Mouse (Mus musculus) CH12.LX (cell line): Measurements from ENCODE around the gene Acsl5. TPM values are rescaled to one million over a fixed set of nuclear protein-coding genes. Genes with fewer than 3 reads are reported as not detected.

Source experiments
- DNase-seq: peaks from one replicate; pipeline ENCODE4 v3.0.0-alpha.2; 2013; ENCODE audit errors: extremely low read depth
- H3K27ac ChIP-seq: 2 replicates; pipeline ENCODE4 v1.5.1; 2012; ENCODE audit warnings: low read depth, mild to moderate bottlenecking, control low read depth, moderate library complexity; ENCODE audit not compliant: insufficient read depth
- H3K27me3 ChIP-seq: replicated peaks from 2 replicates; pipeline ENCODE3; 2012; ENCODE audit warnings: inconsistent platforms
- H3K36me3 ChIP-seq, 2 experiments: replicated peaks in 1 of 2; 2 replicates each; pipeline versions ENCODE3 to v1.6.1; 2012; ENCODE audit warnings: inconsistent platforms in 1 of 2, low read length in 1 of 2, mild to moderate bottlenecking in 1 of 2, mixed read lengths in 1 of 2, moderate library complexity in 1 of 2; ENCODE audit not compliant: control insufficient read depth in 1 of 2, insufficient read depth in 1 of 2
- H3K4me1 ChIP-seq, 2 experiments: 2 replicates each; pipeline ENCODE4 v1.6.1; 2012; ENCODE audit warnings: inconsistent platforms in 1 of 2, moderate library complexity in 1 of 2; ENCODE audit not compliant: insufficient read depth in 2 of 2, control insufficient read depth in 1 of 2
- H3K4me2 ChIP-seq: 2 replicates; pipeline ENCODE4 v1.6.1; 2012; ENCODE audit warnings: low read depth, mild to moderate bottlenecking, control low read depth; ENCODE audit not compliant: poor library complexity, insufficient read depth, severe bottlenecking
- H3K4me3 ChIP-seq, 3 experiments: fragments of 150-350 bp in 1 of 3; sonication (generic) in 1 of 3; replicated peaks in 1 of 3; 2 replicates each; pipeline versions ENCODE3 to v1.5.1; 2011 to 2012; ENCODE audit warnings: low read depth in 2 of 3, low read length in 2 of 3, mild to moderate bottlenecking in 2 of 3, moderate library complexity in 2 of 3, control low read depth in 1 of 3, improper control_type of control experiment in 1 of 3, inconsistent platforms in 1 of 3, mixed read lengths in 1 of 3; ENCODE audit not compliant: poor library complexity in 1 of 3
- H3K79me2 ChIP-seq: replicated peaks from 2 replicates; pipeline ENCODE4 v1.6.1; 2012; ENCODE audit warnings: mild to moderate bottlenecking, moderate library complexity; ENCODE audit not compliant: control insufficient read depth, poor library complexity, insufficient read depth, severe bottlenecking; ENCODE audit errors: extremely low read depth
- H3K9ac ChIP-seq: 2 replicates; pipeline ENCODE4 v1.6.1; 2012; ENCODE audit warnings: low read depth, mild to moderate bottlenecking, control low read depth, moderate library complexity; ENCODE audit not compliant: insufficient read depth
- H3K9me3 ChIP-seq: replicated peaks from 2 replicates; pipeline ENCODE3; 2012; ENCODE audit warnings: low read length, inconsistent platforms, mixed read lengths
- ELF1 ChIP-seq: IDR thresholded peaks from 2 replicates; pipeline ENCODE4 v1.6.1; 2014; ENCODE audit warnings: low read depth, mild to moderate bottlenecking, inconsistent platforms, low read length, improper control_type of control experiment
- EP300 ChIP-seq: IDR thresholded peaks from 2 replicates; pipeline ENCODE4 v1.6.1; 2011; ENCODE audit warnings: low read length, improper control_type of control experiment
- ETS1 ChIP-seq: conservative IDR thresholded peaks from 2 replicates; pipeline ENCODE4 v1.6.1; 2012; ENCODE audit warnings: low read depth, mild to moderate bottlenecking, inconsistent platforms, low read length, improper control_type of control experiment, moderate library complexity
- IRF4 ChIP-seq: IDR thresholded peaks from 2 replicates; pipeline ENCODE4 v1.6.1; 2014; ENCODE audit warnings: low read depth, mild to moderate bottlenecking, inconsistent platforms, low read length, improper control_type of control experiment
- MAFK ChIP-seq: IDR thresholded peaks from 2 replicates; pipeline ENCODE4 v1.6.1; 2011; ENCODE audit warnings: low read length, improper control_type of control experiment; ENCODE audit not compliant: insufficient replicate concordance
- MAX ChIP-seq: IDR thresholded peaks from 2 replicates; pipeline ENCODE4 v1.6.1; 2011; ENCODE audit warnings: low read length, improper control_type of control experiment
- MAZ ChIP-seq: IDR thresholded peaks from 2 replicates; pipeline ENCODE4 v1.6.1; 2012; ENCODE audit warnings: low read depth, mild to moderate bottlenecking, inconsistent platforms, low read length, improper control_type of control experiment, moderate library complexity
- MYC ChIP-seq: IDR thresholded peaks from 2 replicates; pipeline ENCODE4 v1.6.1; 2011; ENCODE audit warnings: low read depth, mild to moderate bottlenecking, improper control_type of control experiment, low read length
- POLR2AphosphoS2 ChIP-seq: IDR thresholded peaks from 2 replicates; pipeline ENCODE4 v1.6.1; 2011; ENCODE audit warnings: low read depth, low read length, improper control_type of control experiment
- RAD21 ChIP-seq: IDR thresholded peaks from 2 replicates; pipeline ENCODE4 v1.6.1; 2011; ENCODE audit warnings: low read depth, mild to moderate bottlenecking, low read length, improper control_type of control experiment, moderate library complexity
- TBP ChIP-seq: conservative IDR thresholded peaks from 2 replicates; pipeline ENCODE4 v1.6.1; 2011; ENCODE audit warnings: low read depth, low read length, improper control_type of control experiment
- USF2 ChIP-seq: conservative IDR thresholded peaks from 2 replicates; pipeline ENCODE4 v1.6.1; 2011; ENCODE audit warnings: low read depth, low read length, improper control_type of control experiment
- ZKSCAN1 ChIP-seq: IDR thresholded peaks from 2 replicates; pipeline ENCODE4 v1.6.1; 2012; ENCODE audit warnings: low read depth, inconsistent platforms, low read length, improper control_type of control experiment, borderline replicate concordance
- ZMIZ1 ChIP-seq: IDR thresholded peaks from 2 replicates; pipeline ENCODE4 v1.6.1; 2012; ENCODE audit warnings: low read depth, mild to moderate bottlenecking, inconsistent platforms, low read length, improper control_type of control experiment
- ZNF384 ChIP-seq: IDR thresholded peaks from 2 replicates; pipeline ENCODE4 v1.6.1; 2012; ENCODE audit warnings: low read depth, low read length, improper control_type of control experiment, inconsistent platforms
- dilution Hi-C: fragments of 300-500 bp; cut with MboI; formaldehyde crosslinking; loops from 2 replicates; pipeline ENCODE4 v1.14.3; 2020; ENCODE audit warnings: low sequenced_read_pairs; ENCODE audit not compliant: extremely low pct_unique_long_range_greater_than_20kb, extremely low pct_ligation_motif_present
- in situ Hi-C: fragments of 300-500 bp; cut with MboI; formaldehyde crosslinking; loops from 3 replicates; pipeline ENCODE4 v1.14.3; 2019; ENCODE audit warnings: low sequenced_read_pairs, low pct_ligation_motif_present, low pct_unique_long_range_greater_than_20kb, mixed read lengths
- polyA plus RNA-seq: library from polyadenylated mRNA; unstranded; fragments of >175 nt; gene quantifications from 2 replicates; pipeline ENCODE4 v1.2.1, GENCODE M21; 2012; ENCODE audit warnings: low read depth; ENCODE audit not compliant: insufficient read length
- total RNA-seq, 2 experiments: library from RNA; depleted of rRNA; stranded (reverse); fragments of 300-350 nt in 1 of 2; fragments of >200 nt in 1 of 2; gene quantifications; 2 replicates each; pipeline ENCODE4 v1.2.3; 2012 to 2014

The Acsl5 gene
- total and polyA plus RNA-seq, 3 experiments: 126 to 265 (median 196) TPM

DNA sequence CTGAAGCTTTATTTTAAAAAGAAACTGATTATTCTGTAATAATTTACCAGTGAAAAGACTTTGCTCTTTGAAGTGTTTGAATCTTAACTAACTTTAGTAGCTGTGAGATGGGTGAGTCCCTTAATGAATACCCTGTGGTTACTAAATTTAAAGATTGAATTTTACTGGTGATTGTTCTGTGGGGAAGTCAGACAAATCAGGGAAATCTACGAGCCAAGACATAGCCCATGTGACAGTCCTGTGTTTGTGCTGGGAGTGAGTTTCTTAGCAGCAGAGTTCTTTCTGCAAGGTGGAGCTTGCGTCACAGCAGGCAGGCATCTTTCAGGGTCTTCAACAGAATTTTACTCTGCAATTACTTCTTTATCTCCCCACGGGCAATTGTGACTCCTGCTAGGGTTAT, 67.3 kb downstream of the Acsl5 start:
- H3K36me3 ChIP-seq: peaks cover 17 to 34% of the 10 kb centered on the region in 2 experiments
- peaks cover 44% of the 10 kb centered on the region for H3K79me2 ChIP-seq
- TF ChIP-seq IRF4 (no peak), ELF1 (no peak), ZMIZ1 (no peak), MYC (no peak)

DNA sequence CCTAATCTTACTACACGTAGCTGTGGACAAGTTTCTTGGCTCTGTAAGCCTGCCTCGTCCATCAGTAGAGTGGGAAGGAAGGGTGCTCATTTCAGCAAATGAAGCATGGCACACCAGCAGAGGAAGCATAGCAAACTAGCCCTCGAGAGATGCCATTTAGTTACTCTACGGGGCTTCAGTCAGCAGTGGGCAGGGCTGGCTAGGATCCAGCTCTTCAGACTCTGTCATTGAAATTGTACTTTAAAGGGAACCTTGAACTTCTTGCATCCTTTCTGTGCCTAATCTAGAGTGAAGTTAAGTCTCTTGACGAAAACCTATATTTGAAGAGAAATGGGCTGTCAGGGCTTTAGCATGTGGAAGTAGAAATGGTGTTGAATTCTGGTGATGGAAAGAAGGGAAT, 67.8 kb downstream of the Acsl5 start:
- Histone ChIP-seq H3K36me3 (peaks cover 19 to 38% of the 10 kb centered on the region in 2 experiments), H3K4me1 (peaks cover 0 to 18% of the 10 kb centered on the region in 2 experiments; a peak in 2 of 4 replicates), H3K79me2 (peaks cover 39% of the 10 kb centered on the region), H3K9ac (no peak overlapping the region), H3K27ac (no peak overlapping the region), H3K4me3 (no peak overlapping the region), H3K4me2 (no peak overlapping the region), H3K9me3 (no peaks in the 10 kb centered on the region), H3K27me3 (no peaks in the 10 kb centered on the region)
- TF ChIP-seq ELF1: no peak
- TF ChIP-seq ZNF384: no peak
- no peak for TF ChIP-seq TBP
- TF ChIP-seq MAZ: no peak
- TF ChIP-seq ETS1: no peak
- no peak for TF ChIP-seq POLR2AphosphoS2
- TF ChIP-seq MAX: no peak
- no peak for TF ChIP-seq RAD21
- TF ChIP-seq EP300: no peak
- no peak for TF ChIP-seq ZKSCAN1
- dilution Hi-C loops: no loop called here
- no peak for DNase-seq
- in situ Hi-C loops: loop anchor here (10.0 kb wide), 1 partner anchor 225 kb away; no protein-coding TSS in a partner anchor

More for the DNA sequence above, 67.3 kb downstream of the Acsl5 start:
- Histone ChIP-seq H3K4me3 (no peak overlapping the region), H3K27ac (no peak overlapping the region), H3K9me3 (no peaks in the 10 kb centered on the region), H3K27me3 (no peaks in the 10 kb centered on the region), H3K4me2 (no peak overlapping the region), H3K9ac (no peak overlapping the region), H3K4me1 (peaks cover 0 to 18% of the 10 kb centered on the region in 2 experiments; a peak in 2 of 4 replicates)
- in situ Hi-C loops (loop anchor here (10.0 kb wide), 1 partner anchor 224 kb away; no protein-coding TSS in a partner anchor), dilution Hi-C loops (no loop called here)
- DNase-seq: no peak

DNA sequence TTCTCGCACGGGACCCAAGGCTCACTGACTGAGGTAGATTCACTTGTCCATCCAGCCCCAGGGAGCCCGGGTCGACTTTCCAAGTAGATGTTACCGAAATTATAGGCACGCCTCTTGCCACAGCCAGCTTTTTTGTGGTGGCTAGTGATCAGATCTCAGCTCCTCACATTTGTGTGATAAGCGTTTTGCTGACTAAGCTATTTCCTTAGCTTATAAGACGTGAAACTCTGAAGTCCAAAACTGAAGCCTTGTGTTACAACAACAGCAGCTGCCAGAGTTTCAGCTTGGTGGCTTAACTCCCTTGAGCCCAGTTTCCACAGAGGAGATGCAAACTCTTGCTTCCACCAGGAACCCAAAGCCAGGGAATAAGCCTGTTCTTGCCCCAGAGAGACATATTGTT, 70.9 kb downstream of the Acsl5 start:
- H3K9me3 ChIP-seq: no peaks in the 10 kb centered on the region
- no peak overlapping the region for H3K4me2 ChIP-seq
- TF ChIP-seq USF2 (no peak), ZKSCAN1 (no peak), MAFK (peak; percentile 93), ZNF384 (no peak)
- TF ChIP-seq, all 38 proteins: peak for 1
- Histone ChIP-seq H3K9ac (no peak overlapping the region), H3K27me3 (no peaks in the 10 kb centered on the region), H3K4me1 (peaks cover 0 to 15% of the 10 kb centered on the region in 2 experiments; a peak in 2 of 4 replicates), H3K4me3 (no peak overlapping the region), H3K27ac (no peak overlapping the region), H3K79me2 (peaks cover 18% of the 10 kb centered on the region), H3K36me3 (peaks cover 20 to 63% of the 10 kb centered on the region in 2 experiments)
- dilution Hi-C loops (no loop called here), in situ Hi-C loops (no loop called here)
- DNase-seq: no peak
